Mouse (Mus musculus) lung, postnatal 10 days (tissue): Measurements from ENCODE around the gene Tiam1.
A peak's percentile ranks its signal among the peaks of the same experiment; 100 is the strongest.

ENCODE experiments used
- DNase-seq: peaks from one replicate; pipeline ENCODE4 v3.0.0; 2021

Gene Tiam1

GRCm38 (mm10) chr16:89904121-89904520, 239.4 kb downstream of the Tiam1 start:
- DNase-seq: no peak

- no peak for DNase-seq
Measured at GRCm38 (mm10) chr16:89902578-89903304, 240.8 kb downstream of the Tiam1 start.

GRCm38 (mm10) chr16:89900681-89901080, 242.9 kb downstream of the Tiam1 start:
- no peak for DNase-seq

GRCm38 (mm10) chr16:89899192-89899591, 244.4 kb downstream of the Tiam1 start:
- DNase-seq: no peak

- DNase-seq: no peak
Measured at GRCm38 (mm10) chr16:89898299-89898625, 245.3 kb downstream of the Tiam1 start.

- DNase-seq: peak; percentile 43
Measured at GRCm38 (mm10) chr16:89897547-89898298, 245.8 kb downstream of the Tiam1 start.

GRCm38 (mm10) chr16:89896885-89897546, 246.6 kb downstream of the Tiam1 start:
- no peak for DNase-seq

- DNase-seq: no peak
Measured at GRCm38 (mm10) chr16:89896392-89896791, 247.2 kb downstream of the Tiam1 start.

- DNase-seq: no peak
Measured at GRCm38 (mm10) chr16:89895283-89895682, 248.3 kb downstream of the Tiam1 start.

- no peak for DNase-seq
Measured at GRCm38 (mm10) chr16:89894816-89895215, 248.8 kb downstream of the Tiam1 start.

GRCm38 (mm10) chr16:89890515-89891189, 252.9 kb downstream of the Tiam1 start:
- no peak for DNase-seq

GRCm38 (mm10) chr16:89889890-89890462, 253.6 kb downstream of the Tiam1 start:
- DNase-seq: no peak

- no peak for DNase-seq
Measured at GRCm38 (mm10) chr16:89886561-89886960, 257.0 kb downstream of the Tiam1 start.

- no peak for DNase-seq
Measured at GRCm38 (mm10) chr16:89885661-89886060, 257.9 kb downstream of the Tiam1 start.

GRCm38 (mm10) chr16:89883897-89884296, 259.7 kb downstream of the Tiam1 start:
- no peak for DNase-seq

- DNase-seq: no peak
Measured at GRCm38 (mm10) chr16:89882477-89883234, 260.9 kb downstream of the Tiam1 start.

GRCm38 (mm10) chr16:89877206-89877605, 266.4 kb downstream of the Tiam1 start:
- DNase-seq: no peak

GRCm38 (mm10) chr16:89876079-89876478, 267.5 kb downstream of the Tiam1 start:
- DNase-seq: no peak

GRCm38 (mm10) chr16:89874012-89874704, 269.4 kb downstream of the Tiam1 start:
- DNase-seq: no peak

GRCm38 (mm10) chr16:89872011-89872942, 271.3 kb downstream of the Tiam1 start:
- no peak for DNase-seq
